8 mouse cellular contexts compared by ENCODE assay signal in genomic region chr4:43052627-43053026, GRCm38 (mm10). TPM values are rescaled to one million over a fixed set of nuclear protein-coding genes. Genes with fewer than 3 reads are reported as not detected.
A peak's percentile ranks its signal among the peaks of the same experiment; 100 is the strongest.
DNase-seq lines count a peak whose midpoint lies in the region; ATAC-seq and TF ChIP-seq lines count a peak whose summit lies in the region.

No protein-coding gene starts in this region.

- H3K4me2 ChIP-seq in heart, embryonic 15.5 days, result no peak overlapping the region
- no peak overlapping the region for H3K4me2 ChIP-seq in lung, embryonic 14.5 days

- H3K4me1 ChIP-seq in heart, embryonic 15.5 days (replicated peaks), result no peaks in the 10 kb centered on the region
- H3K4me1 ChIP-seq in lung, embryonic 14.5 days (ENCODE audit: insufficient read depth), result no peaks in the 10 kb centered on the region

- H3K27ac ChIP-seq in heart, embryonic 15.5 days, result no peak overlapping the region
- no peak overlapping the region for H3K27ac ChIP-seq in lung, embryonic 14.5 days (ENCODE audit: low read depth)

- ATAC-seq in frontal cortex, adult (ENCODE audit: low TSS enrichment), result peak; percentile 77; the same call in 1 of the 2 replicates
- ATAC-seq in heart, embryonic 15.5 days (replicated peaks; ENCODE audit: insufficient number of reproducible peaks, insufficient read depth, low FRiP score, low read depth), result 0 out of 2 replicates have a peak, but pooled peaks have one; percentile 14
- ATAC-seq in lung, embryonic 14.5 days (ENCODE audit: insufficient read depth), result no peak

- H3K9ac ChIP-seq in heart, embryonic 15.5 days, result no peak overlapping the region
- no peak overlapping the region for H3K9ac ChIP-seq in lung, embryonic 14.5 days

- no peak overlapping the region for H3K4me3 ChIP-seq in heart, embryonic 15.5 days
- no peak overlapping the region for H3K4me3 ChIP-seq in lung, embryonic 14.5 days (ENCODE audit: low read depth, low read length)

- H3K36me3 ChIP-seq in heart, embryonic 15.5 days, result no peaks in the 10 kb centered on the region
- no peaks in the 10 kb centered on the region for H3K36me3 ChIP-seq in lung, embryonic 14.5 days (ENCODE audit: insufficient read depth)

- no peaks in the 10 kb centered on the region for H3K9me3 ChIP-seq in heart, embryonic 15.5 days (replicated peaks)
- H3K9me3 ChIP-seq in lung, embryonic 14.5 days (ENCODE audit: low read depth, low read length), result no peaks in the 10 kb centered on the region

- no peak for DNase-seq in frontal cortex, postnatal 10 days (ENCODE audit: low spot score in 2 of 2)
- DNase-seq in B cell, adult 2 months, result peak; percentile 47 to 48
- peak; percentile 69 for DNase-seq in c-Kit-positive CD71-positive TER-119-positive erythroid progenitor cells, embryonic 14.5 days (ENCODE audit: low spot score)
- DNase-seq in lung, embryonic 14.5 days, result peak; percentile 87
- DNase-seq in ovary, postnatal 10 days (ENCODE audit: low spot score), result no peak
- DNase-seq in gastrocnemius, postnatal 10 days, result no peak

- H3K27me3 ChIP-seq in heart, embryonic 15.5 days, result no peaks in the 10 kb centered on the region
- H3K27me3 ChIP-seq in lung, embryonic 14.5 days (ENCODE audit: insufficient read depth, low read length), result no peaks in the 10 kb centered on the region

- WGBS in heart, embryonic 15.5 days, result 19% methylated on average over 4 of the region's 4 CpGs
- 12% methylated on average over 4 of the region's 4 CpGs for WGBS in lung, embryonic 14.5 days

- TF ChIP-seq CTCF in lung, embryonic 14.5 days (IDR thresholded peaks at IDR 0.05; ENCODE audit: low read depth), result peak; percentile 71

RNA-seq across cellular contexts. Expression of gene Unc13b, which starts 6.1 kb away (rescaled TPM):
- polyA plus RNA-seq in heart, embryonic 15.5 days (2015; fragmentation: Nextera tagmentation; extraction: Ambion mirVana), result 10.1 and 11.8 TPM in 2 replicates
- 7.6 and 8.2 TPM in 2 replicates for polyA plus RNA-seq in lung, embryonic 14.5 days (2014; fragmentation: Nextera tagmentation; extraction: Ambion mirVana)
- 1 to 10 TPM; 5.0 to 7.1 TPM for total RNA-seq in gastrocnemius, postnatal 10 days (2021)

RNA-seq across cellular contexts. Expression of gene Fam214b, which starts 6.6 kb away (rescaled TPM):
- 14.1 and 17.3 TPM in 2 replicates for polyA plus RNA-seq in heart, embryonic 15.5 days (2015; fragmentation: Nextera tagmentation; extraction: Ambion mirVana)
- polyA plus RNA-seq in lung, embryonic 14.5 days (2014; fragmentation: Nextera tagmentation; extraction: Ambion mirVana), result 7.1 and 7.8 TPM in 2 replicates
- 10 to 100 TPM; 19.3 to 23.7 TPM for total RNA-seq in gastrocnemius, postnatal 10 days (2021)

RNA-seq across cellular contexts. Expression of gene Stoml2, which starts 21.1 kb away (rescaled TPM):
- 189 and 209 TPM in 2 replicates for polyA plus RNA-seq in heart, embryonic 15.5 days (2015; fragmentation: Nextera tagmentation; extraction: Ambion mirVana)
- 331 and 340 TPM in 2 replicates for polyA plus RNA-seq in lung, embryonic 14.5 days (2014; fragmentation: Nextera tagmentation; extraction: Ambion mirVana)
- total RNA-seq in gastrocnemius, postnatal 10 days (2021), result 10 to 100 TPM; 81.8 to 84.3 TPM

RNA-seq across cellular contexts. Expression of gene Pigo, which starts 27.0 kb away (rescaled TPM):
- 15.0 and 15.5 TPM in 2 replicates for polyA plus RNA-seq in heart, embryonic 15.5 days (2015; fragmentation: Nextera tagmentation; extraction: Ambion mirVana)
- polyA plus RNA-seq in lung, embryonic 14.5 days (2014; fragmentation: Nextera tagmentation; extraction: Ambion mirVana), result 19.2 and 21.4 TPM in 2 replicates
- total RNA-seq in gastrocnemius, postnatal 10 days (2021), result 1 to 10 TPM; 7.6 to 9.6 TPM

RNA-seq across cellular contexts. Expression of gene Fancg, which starts 42.3 kb away (rescaled TPM):
- 9.8 and 13.5 TPM in 2 replicates for polyA plus RNA-seq in heart, embryonic 15.5 days (2015; fragmentation: Nextera tagmentation; extraction: Ambion mirVana)
- polyA plus RNA-seq in lung, embryonic 14.5 days (2014; fragmentation: Nextera tagmentation; extraction: Ambion mirVana), result 19.4 and 20.8 TPM in 2 replicates
- 1 to 10 TPM; 2.9 to 5.0 TPM for total RNA-seq in gastrocnemius, postnatal 10 days (2021)

Comparison
In these comparisons a context has a peak if more than half of its experiments do, and no peak if none do; other contexts are left out.
1. DNase-seq: peak in B cell, adult 2 months (2 of 2), c-Kit-positive CD71-positive TER-119-positive erythroid progenitor cells, embryonic 14.5 days (single experiment) and lung, embryonic 14.5 days (single experiment); none in frontal cortex, postnatal 10 days (0 of 2), ovary, postnatal 10 days (single experiment) and gastrocnemius, postnatal 10 days (single experiment).